Mouse (Mus musculus) forebrain, postnatal 0 days (tissue): ENCODE data around the gene Troap. TPM values are rescaled to one million over a fixed set of nuclear protein-coding genes. Genes with fewer than 3 reads are reported as not detected.

Experiments
- ATAC-seq: fragments of 200-750 bp; cut with Nextera tagmentation; 2 replicates; pipeline ENCODE4 v1.8.0; 2017; ENCODE audit warnings: mild to moderate bottlenecking, moderate library complexity
- DNase-seq: peaks from one replicate; pipeline ENCODE4 v3.0.0-alpha.2; 2015
- H3K27ac ChIP-seq: fragments of 300-500 bp; sonication (generic); 2 replicates; pipeline ENCODE4 v1.5.1; 2014; ENCODE audit warnings: low read depth, mild to moderate bottlenecking, antibody characterized with exemption, low read length, moderate library complexity, mixed read lengths
- H3K27me3 ChIP-seq: fragments of 300-500 bp; sonication (generic); 2 replicates; pipeline ENCODE4 v1.6.1; 2014; ENCODE audit warnings: mild to moderate bottlenecking, low read length, mixed read lengths; ENCODE audit not compliant: insufficient read depth
- H3K36me3 ChIP-seq: fragments of 300-500 bp; sonication (generic); 2 replicates; pipeline ENCODE4 v1.6.1; 2014; ENCODE audit warnings: mild to moderate bottlenecking, moderate library complexity; ENCODE audit not compliant: insufficient read depth
- H3K4me1 ChIP-seq: fragments of 300-500 bp; sonication (generic); 2 replicates; pipeline ENCODE4 v1.6.1; 2014; ENCODE audit warnings: antibody characterized with exemption; ENCODE audit not compliant: insufficient read depth
- H3K4me2 ChIP-seq: fragments of 300-500 bp; sonication (generic); 2 replicates; pipeline ENCODE4 v1.6.1; 2014; ENCODE audit warnings: low read depth, mild to moderate bottlenecking, moderate library complexity
- H3K4me3 ChIP-seq: fragments of 300-500 bp; sonication (generic); 2 replicates; pipeline ENCODE4 v1.5.1; 2014; ENCODE audit warnings: low read depth, low read length, mixed read lengths
- H3K9ac ChIP-seq: fragments of 300-500 bp; sonication (generic); 2 replicates; pipeline ENCODE4 v1.6.1; 2014; ENCODE audit warnings: mild to moderate bottlenecking
- H3K9me3 ChIP-seq: fragments of 300-500 bp; sonication (generic); 2 replicates; pipeline ENCODE4 v1.6.1; 2016; ENCODE audit warnings: low read length
- CTCF ChIP-seq: sonication (generic); IDR thresholded peaks from 2 replicates; pipeline ENCODE4 v1.5.1; 2016; ENCODE audit warnings: antibody characterized with exemption, control low read depth, low read depth
- WGBS: fragments of 180-500 bp; shearing (Covaris S2); extraction: QIAGEN DNeasy Blood & Tissue Kit; methylation state at CpG from one replicate; pipeline ENCODE4 v1.1.7; 2014; 5-methylcytosine and 5-hydroxymethylcytosine counted together
- microRNA-seq, 2 experiments: library from miRNA; unstranded; fragments of <30 nt; microRNA quantifications; one replicate each; pipeline ENCODE4; 2016
- polyA plus RNA-seq: library from polyadenylated mRNA; unstranded; fragments of >200 nt; fragmentation: Nextera tagmentation; extraction: Ambion mirVana; gene quantifications from 2 replicates; pipeline ENCODE4 v1.2.1, GENCODE M21; 2015
- total RNA-seq: library from RNA; depleted of rRNA; stranded (reverse); fragments of >200 nt; gene quantifications from 2 replicates; pipeline ENCODE4 v1.2.3, GENCODE M21; 2014; rRNA removed

The Troap gene
- total and polyA plus RNA-seq, 2 experiments from 2014 or later: 3.1 to 3.9 TPM

- peak overlapping the region; percentile 88 for H3K4me3 ChIP-seq
- no peak for TF ChIP-seq CTCF
- peak overlapping the region; percentile 87 for H3K9ac ChIP-seq
- H3K4me2 ChIP-seq: peak overlapping the region; percentile 90
- no peaks in the 10 kb centered on the region for H3K9me3 ChIP-seq
- DNase-seq: peak; percentile 93
- no peaks in the 10 kb centered on the region for H3K27me3 ChIP-seq
- peaks cover 11% of the 10 kb centered on the region for H3K4me1 ChIP-seq
- WGBS: under 1% methylated on average over 88 of the region's 115 CpGs
- H3K27ac ChIP-seq: peak overlapping the region; percentile 92
- peak; percentile 91 for ATAC-seq
- H3K36me3 ChIP-seq: no peaks in the 10 kb centered on the region
Observed at GRCm38 (mm10) chr15:99126081-99126815, 51.9 kb downstream of the Troap start.

- Histone ChIP-seq H3K9me3 (no peaks in the 10 kb centered on the region), H3K27me3 (no peaks in the 10 kb centered on the region), H3K4me3 (peak overlapping the region; percentile 88), H3K4me1 (peaks cover 11% of the 10 kb centered on the region), H3K27ac (peak overlapping the region; percentile 92), H3K4me2 (peak overlapping the region; percentile 90), H3K9ac (peak overlapping the region; percentile 87), H3K36me3 (no peaks in the 10 kb centered on the region)
- ATAC-seq: 0 out of 2 replicates have a peak, but pooled peaks have one; percentile 1
- under 1% methylated on average over 33 of the region's 35 CpGs for WGBS
- DNase-seq: peak; percentile 47
- TF ChIP-seq CTCF: no peak
Observed at GRCm38 (mm10) chr15:99126816-99127365, 52.5 kb downstream of the Troap start.

- Histone ChIP-seq H3K4me1 (peaks cover 11% of the 10 kb centered on the region), H3K4me3 (peak overlapping the region; percentile 88), H3K36me3 (no peaks in the 10 kb centered on the region), H3K27me3 (no peaks in the 10 kb centered on the region), H3K4me2 (peak overlapping the region; percentile 90), H3K9ac (peak overlapping the region; percentile 87; the same call in 1 of the 2 replicates), H3K27ac (no peak overlapping the region), H3K9me3 (no peaks in the 10 kb centered on the region)
- WGBS: 52% methylated on average over 6 of the region's 6 CpGs
- no peak for TF ChIP-seq CTCF
- DNase-seq (no peak), ATAC-seq (no peak)
Observed at GRCm38 (mm10) chr15:99127851-99128522, 53.6 kb downstream of the Troap start.

GRCm38 (mm10) chr15:99129441-99129840 is 55.1 kb downstream of the Troap start:
- Histone ChIP-seq H3K4me1 (peaks cover 11% of the 10 kb centered on the region), H3K9me3 (no peaks in the 10 kb centered on the region), H3K27me3 (no peaks in the 10 kb centered on the region), H3K9ac (no peak overlapping the region), H3K4me2 (no peak overlapping the region), H3K36me3 (no peaks in the 10 kb centered on the region), H3K27ac (no peak overlapping the region), H3K4me3 (no peak overlapping the region)
- no peak for ATAC-seq
- DNase-seq: no peak
- TF ChIP-seq CTCF: no peak
- WGBS: 38% methylated on average over 11 of the region's 11 CpGs

- DNase-seq (peak; percentile 5), ATAC-seq (no peak)
- H3K4me1 ChIP-seq: peaks cover 11% of the 10 kb centered on the region
- WGBS: 62% methylated on average over 22 of the region's 22 CpGs
- H3K27me3 ChIP-seq: no peaks in the 10 kb centered on the region
- no peak for TF ChIP-seq CTCF
- H3K36me3 ChIP-seq: no peaks in the 10 kb centered on the region
- no peak overlapping the region for H3K27ac ChIP-seq
- H3K9me3 ChIP-seq: no peaks in the 10 kb centered on the region
- no peak overlapping the region for H3K9ac ChIP-seq
- no peak overlapping the region for H3K4me2 ChIP-seq
- H3K4me3 ChIP-seq: no peak overlapping the region
Observed at GRCm38 (mm10) chr15:99129956-99130910, 55.9 kb downstream of the Troap start.

Small RNAs within 50 kb of the gene (microRNA-seq; reads per million reads assigned to microRNA genes)
- 0.37 to 0.77 reads per million in 2 experiments for gene Mir6960

Other genes starting within 250 kb of the Troap start
- 46.5 and 48.3 TPM in 2 replicates for gene Prkag1, start 243.1 kb upstream of the Troap start, total RNA-seq
- 55.0 and 58.4 TPM in 2 replicates for gene Prkag1, start 243.1 kb upstream of the Troap start, polyA plus RNA-seq
- 22.7 and 25.8 TPM in 2 replicates for gene Kmt2d, start 203.4 kb upstream of the Troap start, total RNA-seq
- gene Kmt2d, start 203.4 kb upstream of the Troap start, polyA plus RNA-seq: 2.9 and 6.2 TPM in 2 replicates
- gene Rhebl1, start 180.0 kb upstream of the Troap start, total RNA-seq: 16.5 and 20.7 TPM in 2 replicates
- gene Rhebl1, start 180.0 kb upstream of the Troap start, polyA plus RNA-seq: 34.1 and 37.5 TPM in 2 replicates
- gene Dhh, start 176.0 kb upstream of the Troap start, total RNA-seq: 0.15 and 0.76 TPM in 2 replicates
- gene Dhh, start 176.0 kb upstream of the Troap start, polyA plus RNA-seq: 0.25 and 0.58 TPM in 2 replicates
- gene Lmbr1l, start 156.3 kb upstream of the Troap start, total RNA-seq: 44.1 and 59.3 TPM in 2 replicates
- gene Lmbr1l, start 156.3 kb upstream of the Troap start, polyA plus RNA-seq: 20.1 and 22.4 TPM in 2 replicates
- 1,927 and 1,958 TPM in 2 replicates for gene Tuba1b, start 140.0 kb upstream of the Troap start, total RNA-seq
- gene Tuba1b, start 140.0 kb upstream of the Troap start, polyA plus RNA-seq: 1,265 and 1,341 TPM in 2 replicates
- gene Gm49450, start 121.0 kb upstream of the Troap start, total RNA-seq: 1,610 and 2,499 TPM in 2 replicates
- gene Gm49450, start 121.0 kb upstream of the Troap start, polyA plus RNA-seq: not detected in 2 replicates
- 18,820 and 21,160 TPM in 2 replicates for gene Tuba1a, start 120.9 kb upstream of the Troap start, total RNA-seq
- gene Tuba1a, start 120.9 kb upstream of the Troap start, polyA plus RNA-seq: 18,258 and 23,279 TPM in 2 replicates
- gene Tuba1c, start 44.7 kb upstream of the Troap start, total RNA-seq: 22.1 and 24.9 TPM in 2 replicates
- gene Tuba1c, start 44.7 kb upstream of the Troap start, polyA plus RNA-seq: 16.4 and 18.8 TPM in 2 replicates
- gene Prph, start 19.4 kb upstream of the Troap start, total RNA-seq: 1.7 and 2.3 TPM in 2 replicates
- gene Prph, start 19.4 kb upstream of the Troap start, polyA plus RNA-seq: 2.3 and 2.4 TPM in 2 replicates
- 0.23 and 0.48 TPM in 2 replicates for gene C1ql4, start 13.2 kb downstream of the Troap start, total RNA-seq
- 0.40 TPM in 1 of 2 replicates, not detected in the other for gene C1ql4, start 13.2 kb downstream of the Troap start, polyA plus RNA-seq
- 0.38 and 0.71 TPM in 2 replicates for gene Dnajc22, start 18.6 kb downstream of the Troap start, total RNA-seq
- gene Dnajc22, start 18.6 kb downstream of the Troap start, polyA plus RNA-seq: 0.15 and 0.51 TPM in 2 replicates
- 28.9 and 29.6 TPM in 2 replicates for gene Spats2, start 51.3 kb downstream of the Troap start, total RNA-seq
- gene Spats2, start 51.3 kb downstream of the Troap start, polyA plus RNA-seq: 21.8 and 24.4 TPM in 2 replicates
- gene Kcnh3, start 150.3 kb downstream of the Troap start, total RNA-seq: 22.9 and 435 TPM in 2 replicates
- gene Kcnh3, start 150.3 kb downstream of the Troap start, polyA plus RNA-seq: 7.7 and 8.2 TPM in 2 replicates
- gene Mcrs1, start 177.4 kb downstream of the Troap start, total RNA-seq: 231 and 250 TPM in 2 replicates
- 242 and 258 TPM in 2 replicates for gene Mcrs1, start 177.4 kb downstream of the Troap start, polyA plus RNA-seq
- gene Prpf40b, start 220.5 kb downstream of the Troap start, total RNA-seq: 110 and 116 TPM in 2 replicates
- gene Prpf40b, start 220.5 kb downstream of the Troap start, polyA plus RNA-seq: 69.1 and 89.7 TPM in 2 replicates
- gene Fam186b, start 221.3 kb downstream of the Troap start, total RNA-seq: 0.52 and 1.5 TPM in 2 replicates
- 0.58 and 0.85 TPM in 2 replicates for gene Fam186b, start 221.3 kb downstream of the Troap start, polyA plus RNA-seq